24 mouse cellular contexts compared by ENCODE assay signal in the genomic region with DNA sequence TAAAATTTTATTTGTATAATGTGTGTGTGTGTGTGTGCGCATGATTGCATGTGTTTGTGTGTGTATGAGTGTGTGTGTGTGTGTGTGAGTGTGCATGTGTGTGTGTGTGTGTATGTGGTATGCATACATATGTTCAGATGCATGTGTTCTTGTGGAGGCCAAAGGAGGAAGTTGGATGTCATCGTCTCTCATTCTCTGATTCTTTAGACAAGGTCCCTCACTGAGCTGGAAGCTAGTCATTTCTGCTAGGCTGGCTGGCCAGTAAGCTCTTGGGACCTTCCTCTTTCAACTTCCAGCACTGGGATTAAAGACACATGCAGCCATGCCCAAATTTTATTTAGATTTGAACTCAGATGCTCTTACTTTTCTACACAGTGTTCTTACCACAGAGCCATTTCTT. TPM values are rescaled to one million over a fixed set of nuclear protein-coding genes. Genes with fewer than 3 reads are reported as not detected.
"Had no signal": no experiment of that assay in that cellular context is flagged by ENCODE, and none has a peak within 500 bp of the region (broad histone marks: within the 10 kb centered on the region; RNA-seq: fewer than 3 reads in every experiment).

No protein-coding gene starts in this region.

- DNase-seq: gastrocnemius, postnatal 14 days; gastrocnemius, postnatal 36 days; heart, adult 18-20 months; heart, postnatal 10 days; kidney, adult 18-20 months; kidney, adult 8-10 months; kidney, postnatal 10 days; kidney, postnatal 25 days; kidney, postnatal 4 days; liver; liver, embryonic 13.5 days had no signal

- ATAC-seq: hindbrain, postnatal 0 days; intestine, postnatal 0 days had no signal

RNA-seq across cellular contexts. Expression of gene Trim69, which starts 28.4 kb away (rescaled TPM):
- total RNA-seq: gastrocnemius, adult 18-20 months; gastrocnemius, adult 8-10 months; gastrocnemius, postnatal 14 days; gastrocnemius, postnatal 36 days; heart, adult 18-20 months; heart, postnatal 10 days; heart, postnatal 25 days; hematopoietic stem cell, adult 5-6 weeks; hindbrain, postnatal 0 days; layer of hippocampus, adult 2 months; layer of hippocampus, postnatal 10 days; layer of hippocampus, postnatal 25 days; left cerebral cortex, adult 2 months; left cerebral cortex, postnatal 14 days; left cerebral cortex, postnatal 36 days had no signal

RNA-seq across cellular contexts. Expression of gene Patl2, which starts 53.9 kb away (rescaled TPM):
- total RNA-seq: gastrocnemius, adult 18-20 months; gastrocnemius, adult 8-10 months; gastrocnemius, postnatal 14 days; gastrocnemius, postnatal 36 days; heart, adult 18-20 months; heart, adult 8-10 months; heart, postnatal 10 days; heart, postnatal 25 days; hematopoietic stem cell, adult 5-6 weeks; hindbrain, postnatal 0 days; layer of hippocampus, adult 2 months; layer of hippocampus, postnatal 10 days; layer of hippocampus, postnatal 25 days; left cerebral cortex, adult 2 months; left cerebral cortex, postnatal 36 days had no signal

RNA-seq across cellular contexts. Expression of gene Terb2, which starts 54.0 kb away (rescaled TPM):
- total RNA-seq: gastrocnemius, adult 18-20 months; gastrocnemius, adult 8-10 months; gastrocnemius, postnatal 14 days; gastrocnemius, postnatal 36 days; heart, adult 18-20 months; heart, adult 8-10 months; heart, postnatal 10 days; heart, postnatal 25 days; hematopoietic stem cell, adult 5-6 weeks; hindbrain, postnatal 0 days; layer of hippocampus, adult 2 months; layer of hippocampus, postnatal 10 days; layer of hippocampus, postnatal 25 days; left cerebral cortex, adult 2 months; left cerebral cortex, postnatal 14 days; left cerebral cortex, postnatal 36 days had no signal
